Mouse (Mus musculus) lung, adult 2 months (tissue): Measurements from ENCODE around the gene Acaa1a.

Experiments
- CTCF ChIP-seq: fragments of 200-500 bp; IDR thresholded peaks from 2 replicates; pipeline ENCODE4 v1.5.1; 2011; ENCODE audit warnings: mild to moderate bottlenecking, low read length, control low read depth; ENCODE audit not compliant: insufficient read depth
- POLR2A ChIP-seq: fragments of 200-500 bp; IDR thresholded peaks from 2 replicates; pipeline ENCODE4 v1.6.1; 2011; ENCODE audit warnings: low read depth, mild to moderate bottlenecking, control low read depth, low read length, borderline replicate concordance; ENCODE audit errors: extremely low read depth

DNA sequence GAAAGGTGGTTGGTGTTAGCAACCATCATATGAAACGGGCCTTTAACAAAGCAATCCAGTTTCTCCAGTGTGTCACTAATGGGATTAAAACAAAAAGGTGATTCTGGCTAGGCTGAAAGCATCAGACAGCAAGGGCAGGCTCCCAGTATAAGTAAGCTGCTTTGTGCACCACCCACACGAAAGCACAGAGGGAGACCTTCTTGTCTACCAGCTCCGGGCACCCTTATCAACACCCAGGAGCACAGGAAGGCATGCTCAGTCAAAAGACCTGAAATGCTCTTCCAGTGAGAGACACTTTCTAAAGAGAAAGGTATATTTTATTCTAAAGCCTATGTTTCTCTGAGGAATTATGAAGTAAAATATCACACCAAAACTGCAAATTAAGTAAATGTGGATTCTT, 48.7 kb upstream of the Acaa1a start:
- TF ChIP-seq POLR2A (no peak), CTCF (no peak)
